Mouse (Mus musculus) embryo, embryonic 10 days (tissue): ENCODE measurements around the gene Atg7.

ENCODE experiments used
- DNase-seq: peaks from one replicate; pipeline ENCODE4 v3.0.0-alpha.2; 2015; ENCODE audit warnings: low spot score

The Atg7 gene

GRCm38 (mm10) chr6:114904818-114905217 is 261.9 kb downstream of the Atg7 start:
- DNase-seq = no peak

GRCm38 (mm10) chr6:114905253-114906028 is 262.5 kb downstream of the Atg7 start:
- DNase-seq = no peak

- DNase-seq = no peak
These were observed 263.3 kb downstream of the Atg7 start for GRCm38 (mm10) chr6:114906209-114906608.

- no peak for DNase-seq
These were observed 264.6 kb downstream of the Atg7 start for GRCm38 (mm10) chr6:114907459-114907858.

GRCm38 (mm10) chr6:114909801-114910200 is 266.9 kb downstream of the Atg7 start:
- no peak for DNase-seq
